Mouse (Mus musculus): ENCODE results near the gene Fam187b. TPM values are rescaled to one million over a fixed set of nuclear protein-coding genes. Genes with fewer than 3 reads are reported as not detected.

Gene Fam187b
- polyA plus RNA-seq, 1 experiment from 2014 or later, result 0.97 TPM

DNA sequence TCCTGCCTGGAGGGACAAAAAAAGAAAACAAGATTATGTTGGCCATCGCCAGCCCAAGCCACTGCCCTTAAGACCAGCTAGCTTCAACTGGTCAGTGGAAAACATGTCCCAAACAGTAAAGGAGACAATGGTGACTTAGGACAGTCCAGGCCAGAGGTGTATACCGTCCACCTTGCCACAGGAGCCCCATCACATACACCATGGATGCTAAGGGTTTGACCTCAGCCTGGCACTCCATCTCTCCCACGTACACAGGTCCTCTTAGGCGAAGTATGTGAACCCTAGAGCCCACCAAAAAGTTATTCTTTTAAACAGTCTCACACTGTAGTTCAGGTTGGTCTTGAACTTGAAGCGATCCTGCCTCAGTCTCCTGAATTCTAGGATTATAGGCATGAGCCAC, 10.7 kb upstream of the Fam187b start:
- no peaks in the 10 kb centered on the region for H3K27me3 ChIP-seq
- WGBS, result 92% methylated on average over 5 of the region's 5 CpGs
- H3K4me2 ChIP-seq, result no peak overlapping the region
- no peak overlapping the region for H3K9ac ChIP-seq
- no peaks in the 10 kb centered on the region for H3K9me3 ChIP-seq
- peaks cover 18% of the 10 kb centered on the region for H3K4me1 ChIP-seq (replicated peaks)
- no peaks in the 10 kb centered on the region; the same call in 1 of the 2 replicates for H3K36me3 ChIP-seq
- H3K4me3 ChIP-seq, result no peak overlapping the region
- H3K27ac ChIP-seq, result no peak overlapping the region
- ATAC-seq (ENCODE audit: low FRiP score), result no peak

- Histone ChIP-seq H3K9me3 (no peaks in the 10 kb centered on the region), H3K4me1 (replicated peaks) (peaks cover 3% of the 10 kb centered on the region; the same call in 1 of the 2 replicates), H3K4me3 (no peak overlapping the region), H3K36me3 (no peaks in the 10 kb centered on the region), H3K4me2 (no peak overlapping the region), H3K9ac (no peak overlapping the region), H3K27ac (no peak overlapping the region), H3K27me3 (no peaks in the 10 kb centered on the region)
- ATAC-seq (ENCODE audit: low FRiP score), result no peak
- WGBS, result 92% methylated on average over 7 of the region's 7 CpGs
These were observed 9.2 kb upstream of the Fam187b start for GRCm38 (mm10) chr7:30964366-30964765.

DNA sequence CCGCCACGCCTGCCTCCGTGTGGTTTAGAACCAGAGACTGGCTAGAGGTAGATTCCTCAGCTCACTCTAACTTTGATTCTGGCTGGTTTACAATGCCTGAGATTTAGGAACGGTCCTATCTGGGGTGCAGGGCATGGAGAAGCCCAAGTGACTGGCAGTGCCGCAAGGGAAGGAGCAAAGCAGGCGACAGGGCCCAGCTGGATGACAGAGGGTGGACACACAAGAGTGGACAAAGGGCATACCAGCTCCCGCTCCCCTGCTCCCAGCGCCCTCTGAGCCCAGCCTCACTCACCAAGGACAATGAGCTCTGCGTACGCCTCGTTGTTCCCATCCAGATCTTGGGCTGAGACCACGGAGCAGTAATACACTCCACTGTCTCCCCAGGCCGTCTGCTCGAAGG, 7.9 kb upstream of the Fam187b start:
- no peaks in the 10 kb centered on the region for H3K36me3 ChIP-seq
- no peak overlapping the region for H3K4me2 ChIP-seq
- H3K27me3 ChIP-seq, result no peaks in the 10 kb centered on the region
- 0 out of 2 replicates have a peak, but pooled peaks cover 3% of the 10 kb centered on the region for H3K4me1 ChIP-seq (replicated peaks)
- H3K9ac ChIP-seq, result no peak overlapping the region
- H3K27ac ChIP-seq, result no peak overlapping the region
- 62% methylated on average over 14 of the region's 14 CpGs for WGBS
- H3K4me3 ChIP-seq, result no peak overlapping the region
- no peaks in the 10 kb centered on the region for H3K9me3 ChIP-seq
- no peak for ATAC-seq (ENCODE audit: low FRiP score)

DNA sequence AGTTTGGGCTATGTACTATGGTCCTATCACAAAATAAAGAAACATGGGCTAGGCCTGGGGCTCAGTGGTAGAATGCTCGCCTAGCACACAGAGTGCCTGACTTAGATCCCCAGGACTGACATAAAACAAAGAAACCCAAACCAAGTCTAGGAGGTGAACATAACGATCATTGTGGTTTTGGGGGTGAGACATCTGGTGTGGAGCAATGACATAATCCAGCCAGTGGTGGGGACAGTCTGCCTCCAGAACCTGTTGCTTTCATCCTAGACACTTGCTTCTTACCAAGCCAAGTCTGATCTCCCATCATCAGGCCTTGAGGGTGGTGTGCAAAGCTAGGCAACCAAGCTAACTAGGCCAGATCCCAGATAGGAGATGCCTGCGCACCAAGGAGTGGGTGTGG, 6.9 kb upstream of the Fam187b start:
- Histone ChIP-seq H3K4me2 (no peak overlapping the region), H3K9me3 (no peaks in the 10 kb centered on the region), H3K4me1 (replicated peaks) (0 out of 2 replicates have a peak, but pooled peaks cover 3% of the 10 kb centered on the region), H3K36me3 (no peaks in the 10 kb centered on the region), H3K4me3 (no peak overlapping the region), H3K27ac (no peak overlapping the region), H3K9ac (no peak overlapping the region), H3K27me3 (peaks cover 2% of the 10 kb centered on the region; the same call in 1 of the 2 replicates)
- WGBS, result 91% methylated on average over 3 of the region's 3 CpGs
- ATAC-seq (ENCODE audit: low FRiP score), result no peak

DNA sequence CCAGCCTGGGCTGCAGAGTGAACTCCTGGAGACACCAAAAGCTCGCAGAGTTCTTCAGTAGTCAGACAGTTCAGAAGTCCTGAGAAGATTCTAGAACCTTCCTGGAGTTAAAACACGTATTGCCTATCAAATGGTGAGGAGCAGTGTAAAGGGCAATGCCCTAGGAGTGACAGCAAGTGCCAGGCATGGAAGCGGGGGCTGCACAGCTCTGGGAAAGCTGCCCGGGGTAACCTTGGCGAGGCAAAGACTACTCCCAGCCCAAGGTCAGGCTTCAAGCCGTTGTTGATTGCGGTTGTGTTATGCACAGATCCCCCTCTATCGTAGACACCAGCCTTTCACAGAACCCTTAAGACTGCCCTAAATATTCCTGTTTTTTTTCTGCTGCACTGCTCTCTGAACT, 5.0 kb upstream of the Fam187b start:
- Histone ChIP-seq H3K4me3 (no peak overlapping the region), H3K27me3 (peaks cover 21% of the 10 kb centered on the region), H3K9me3 (no peaks in the 10 kb centered on the region), H3K36me3 (no peaks in the 10 kb centered on the region), H3K9ac (no peak overlapping the region), H3K4me2 (no peak overlapping the region), H3K27ac (no peak overlapping the region), H3K4me1 (replicated peaks) (peaks cover 9% of the 10 kb centered on the region)
- WGBS, result 90% methylated on average over 8 of the region's 8 CpGs
- no peak for ATAC-seq (ENCODE audit: low FRiP score)

DNA sequence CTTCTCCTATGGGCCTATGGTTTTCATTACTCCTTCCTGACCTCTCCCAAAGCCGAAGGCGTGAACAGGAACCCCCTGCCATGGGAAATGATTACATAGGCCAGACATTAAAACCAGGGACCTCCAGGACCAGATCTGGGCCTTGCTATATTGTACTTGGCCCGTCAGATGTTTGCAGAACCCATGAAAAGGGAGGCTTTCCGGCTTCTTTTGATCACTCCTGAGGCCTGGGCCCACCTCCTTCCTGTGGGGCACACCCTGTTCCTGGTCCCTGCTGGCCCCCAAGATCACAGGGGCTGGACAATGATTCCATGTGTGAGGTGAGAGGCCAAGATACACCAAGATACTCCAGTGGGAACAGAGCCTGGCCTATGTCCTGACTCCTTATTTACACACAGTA, 4.4 kb upstream of the Fam187b start:
- H3K4me2 ChIP-seq, result no peak overlapping the region
- H3K4me1 ChIP-seq (replicated peaks), result peaks cover 12% of the 10 kb centered on the region
- H3K36me3 ChIP-seq, result no peaks in the 10 kb centered on the region
- H3K4me3 ChIP-seq, result no peak overlapping the region
- peaks cover 27% of the 10 kb centered on the region for H3K27me3 ChIP-seq
- H3K9me3 ChIP-seq, result no peaks in the 10 kb centered on the region
- 84% methylated on average over 4 of the region's 4 CpGs for WGBS
- no peak overlapping the region for H3K9ac ChIP-seq
- no peak overlapping the region for H3K27ac ChIP-seq
- ATAC-seq (ENCODE audit: low FRiP score), result no peak

DNA sequence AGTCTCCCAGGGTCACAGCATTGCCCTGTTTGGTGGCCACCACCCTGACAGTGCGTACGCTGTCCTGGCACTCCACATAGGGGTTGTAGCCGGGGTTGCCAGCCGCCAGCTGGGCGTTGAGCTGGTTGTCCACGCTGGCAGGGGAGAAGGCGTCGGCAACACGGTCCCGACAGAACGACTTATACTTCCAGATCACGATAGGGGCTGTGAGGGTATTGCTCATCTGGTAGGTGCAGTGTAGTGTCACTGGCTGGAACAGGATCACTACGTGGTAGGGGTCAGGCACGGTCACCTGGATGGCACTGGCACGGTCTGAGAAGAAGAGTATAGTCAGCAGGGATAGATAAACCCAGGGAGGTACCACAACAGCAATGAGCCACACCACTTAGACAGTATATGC, 1.7 kb upstream of the Fam187b start:
- no peaks in the 10 kb centered on the region for H3K9me3 ChIP-seq
- H3K27me3 ChIP-seq, result peaks cover 29% of the 10 kb centered on the region
- no peak overlapping the region for H3K9ac ChIP-seq
- peak overlapping the region; percentile 56; the same call in 1 of the 2 replicates for H3K4me2 ChIP-seq
- H3K4me1 ChIP-seq (replicated peaks), result peaks cover 12% of the 10 kb centered on the region
- H3K36me3 ChIP-seq, result no peaks in the 10 kb centered on the region
- WGBS, result 92% methylated on average over 15 of the region's 15 CpGs
- H3K4me3 ChIP-seq, result 0 out of 2 replicates have a peak overlapping the region, but pooled peaks have one; percentile 35
- no peak overlapping the region for H3K27ac ChIP-seq
- no peak for ATAC-seq (ENCODE audit: low FRiP score)

GRCm38 (mm10) chr7:30972426-30973250, 952 bp upstream of the Fam187b start:
- Histone ChIP-seq H3K9ac (peak overlapping the region; percentile 43), H3K4me3 (peak overlapping the region; percentile 35), H3K27ac (0 out of 2 replicates have a peak overlapping the region, but pooled peaks have one; percentile 23), H3K36me3 (no peaks in the 10 kb centered on the region), H3K27me3 (peaks cover 29% of the 10 kb centered on the region), H3K4me1 (replicated peaks) (peaks cover 12% of the 10 kb centered on the region), H3K4me2 (peak overlapping the region; percentile 56), H3K9me3 (no peaks in the 10 kb centered on the region)
- no peak for ATAC-seq (ENCODE audit: low FRiP score)
- WGBS, result 4% methylated on average over 41 of the region's 41 CpGs

GRCm38 (mm10) chr7:30973251-30973500, 414 bp upstream of the Fam187b start, which contains the start of gene Lsr:
Gene Lsr, minus strand, starts transcription at chr7:30973464.
- Histone ChIP-seq H3K9me3 (no peaks in the 10 kb centered on the region), H3K27ac (0 out of 2 replicates have a peak within 1 kb of the TSS, but pooled peaks have one; percentile 23), H3K4me1 (replicated peaks) (peaks cover 12% of the 10 kb centered on the region), H3K9ac (peak within 1 kb of the TSS; percentile 46), H3K4me2 (peak within 1 kb of the TSS; percentile 56), H3K36me3 (no peaks in the 10 kb centered on the region), H3K27me3 (peaks cover 29% of the 10 kb centered on the region), H3K4me3 (peak within 1 kb of the TSS; percentile 35)
- 0% methylated on average over 19 of the region's 19 CpGs for WGBS
- peak; percentile 47 for ATAC-seq (ENCODE audit: low FRiP score)

DNA sequence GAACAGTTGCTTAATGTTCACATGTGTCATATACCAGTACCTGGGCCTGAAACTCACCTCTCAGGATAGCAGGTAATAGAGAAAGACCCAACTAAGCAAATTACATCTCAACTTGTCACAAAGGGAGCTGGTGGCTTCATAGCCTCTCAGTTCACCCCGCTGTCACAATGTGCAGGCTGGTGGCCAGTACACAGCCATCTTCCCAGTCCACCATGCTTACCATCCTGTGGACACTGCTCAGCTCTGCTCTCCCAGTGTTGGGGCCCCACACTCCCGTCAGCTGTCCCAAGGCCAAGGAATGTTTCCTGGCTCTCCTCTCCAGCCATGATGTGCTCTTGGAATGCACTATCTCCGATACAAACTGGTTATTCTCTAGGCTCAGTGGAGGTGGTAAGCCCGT, 8.1 kb downstream of the Fam187b start:
- 93% methylated on average over 4 of the region's 4 CpGs for WGBS
- Histone ChIP-seq H3K27ac (no peak overlapping the region), H3K4me2 (no peak overlapping the region), H3K36me3 (no peaks in the 10 kb centered on the region), H3K9ac (no peak overlapping the region), H3K4me3 (no peak overlapping the region), H3K27me3 (no peaks in the 10 kb centered on the region), H3K9me3 (no peaks in the 10 kb centered on the region), H3K4me1 (replicated peaks) (no peaks in the 10 kb centered on the region)
- no peak for ATAC-seq (ENCODE audit: low FRiP score)

DNA sequence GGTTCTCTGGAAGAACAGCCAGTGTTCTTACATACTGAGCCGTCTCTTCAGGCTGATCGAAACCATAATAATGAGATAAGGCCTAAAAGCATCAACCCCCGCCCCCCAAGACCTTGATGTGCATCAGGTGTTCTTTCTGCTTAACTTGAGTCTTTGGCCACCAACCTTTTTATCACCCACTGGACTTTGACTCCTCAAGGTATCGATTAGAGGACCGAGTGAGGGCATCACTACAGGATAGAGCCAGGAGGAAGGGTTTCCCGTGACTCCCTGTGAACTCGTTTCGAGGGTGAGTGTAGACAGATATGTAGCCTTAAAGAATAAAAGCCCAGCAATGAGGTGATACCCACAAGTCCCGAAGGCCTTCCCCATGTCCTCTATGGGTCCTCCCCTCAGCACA, 11.8 kb downstream of the Fam187b start:
- H3K27me3 ChIP-seq, result no peaks in the 10 kb centered on the region; the same call in 1 of the 2 replicates
- H3K4me2 ChIP-seq, result no peak overlapping the region
- no peak overlapping the region for H3K9ac ChIP-seq
- H3K9me3 ChIP-seq, result no peaks in the 10 kb centered on the region
- H3K4me1 ChIP-seq (replicated peaks), result no peaks in the 10 kb centered on the region
- 89% methylated on average over 9 of the region's 9 CpGs for WGBS
- H3K27ac ChIP-seq, result no peak overlapping the region
- no peak overlapping the region for H3K4me3 ChIP-seq
- ATAC-seq (ENCODE audit: low FRiP score), result no peak
- no peaks in the 10 kb centered on the region for H3K36me3 ChIP-seq

GRCm38 (mm10) chr7:30988519-30989162, 15.1 kb downstream of the Fam187b start:
- ATAC-seq (ENCODE audit: low FRiP score), result no peak

More at GRCm38 (mm10) chr7:30988519-30989162, 15.1 kb downstream of the Fam187b start:
- Histone ChIP-seq H3K27me3 (no peaks in the 10 kb centered on the region; the same call in 1 of the 2 replicates), H3K4me1 (replicated peaks) (no peaks in the 10 kb centered on the region), H3K9ac (no peak overlapping the region), H3K9me3 (no peaks in the 10 kb centered on the region), H3K27ac (no peak overlapping the region), H3K4me2 (no peak overlapping the region), H3K4me3 (no peak overlapping the region), H3K36me3 (no peaks in the 10 kb centered on the region)
- WGBS, result 86% methylated on average over 4 of the region's 4 CpGs

Data from hindbrain, embryonic 13.5 days (tissue).